Mouse (Mus musculus) stomach, postnatal 0 days (tissue): ENCODE data around the gene Mb21d2.

Experiments
- CTCF ChIP-seq: IDR thresholded peaks from 2 replicates; pipeline ENCODE4 v1.5.1; 2016; ENCODE audit warnings: antibody characterized with exemption, low read depth, mild to moderate bottlenecking, moderate library complexity
- EP300 ChIP-seq: optimal IDR thresholded peaks from 2 replicates; pipeline ENCODE3; 2016; ENCODE audit warnings: antibody characterized with exemption

DNA sequence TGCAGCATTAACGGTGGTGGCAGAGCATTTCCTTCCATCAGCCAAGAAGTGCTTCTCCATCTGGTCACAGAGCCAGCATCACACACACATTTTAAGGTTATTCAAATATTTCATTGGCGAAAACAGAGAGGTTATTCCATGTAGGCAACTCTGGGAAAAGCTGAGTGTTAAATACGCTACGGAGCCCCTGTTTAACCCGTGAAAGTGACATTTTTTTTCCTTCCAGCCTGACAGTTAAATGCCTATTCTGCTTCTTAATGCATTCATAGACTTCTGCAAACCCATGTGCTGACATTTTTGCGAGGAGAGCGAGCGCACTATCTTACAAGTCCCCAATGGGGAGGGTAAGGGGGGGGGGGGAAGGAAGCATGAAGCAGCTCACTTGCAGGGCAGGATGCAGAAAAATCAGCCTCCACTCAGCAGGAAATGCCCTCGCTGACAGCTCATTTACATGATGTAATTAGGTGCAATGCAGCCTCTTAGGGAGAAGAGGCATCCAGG, 52.3 kb downstream of the Mb21d2 start:
- no peak for TF ChIP-seq CTCF
- no peak for TF ChIP-seq EP300
